Mouse (Mus musculus) neural tube, embryonic 11.5 days (tissue): ENCODE measurements at regions not wholly inside any gene's neighbourhood (a gene's known extent, or its start where the extent isn't known, plus 50 kb on each side); places are given as distances from the start of the nearest gene placed in this dataset.

Experiments used
- ATAC-seq: fragments of 200-750 bp; cut with Nextera tagmentation; 2 replicates; pipeline ENCODE4 v1.8.0; 2017; ENCODE audit warnings: moderate number of reproducible peaks, mild to moderate bottlenecking, moderate TSS enrichment, moderate library complexity; ENCODE audit not compliant: insufficient read depth, low FRiP score, low TSS enrichment
- DNase-seq: peaks from one replicate; pipeline ENCODE4 v3.0.0-alpha.2; 2015; ENCODE audit warnings: low spot score
- H3K27ac ChIP-seq: fragments of 300-500 bp; sonication (generic); 2 replicates; pipeline ENCODE4 v1.5.1; 2014; ENCODE audit warnings: low read depth, mild to moderate bottlenecking, low read length
- H3K27me3 ChIP-seq: fragments of 300-500 bp; sonication (generic); 2 replicates; pipeline ENCODE4 v1.6.1; 2014; ENCODE audit warnings: mild to moderate bottlenecking, low read length, mixed read lengths; ENCODE audit not compliant: control insufficient read depth, insufficient read depth
- H3K36me3 ChIP-seq: fragments of 300-500 bp; sonication (generic); 2 replicates; pipeline ENCODE4 v1.6.1; 2014; ENCODE audit warnings: mild to moderate bottlenecking, low read length, moderate library complexity, mixed read lengths; ENCODE audit not compliant: control insufficient read depth, insufficient read depth
- H3K4me1 ChIP-seq: fragments of 300-500 bp; sonication (generic); 2 replicates; pipeline ENCODE4 v1.6.1; 2014; ENCODE audit warnings: low read length, mixed read lengths; ENCODE audit not compliant: control insufficient read depth, insufficient read depth
- H3K4me2 ChIP-seq: fragments of 300-500 bp; sonication (generic); 2 replicates; pipeline ENCODE4 v1.6.1; 2014; ENCODE audit warnings: low read depth, mild to moderate bottlenecking, moderate library complexity
- H3K4me3 ChIP-seq: fragments of 300-500 bp; sonication (generic); 2 replicates; pipeline ENCODE4 v1.5.1; 2014; ENCODE audit warnings: low read depth, low read length
- H3K9ac ChIP-seq: fragments of 300-500 bp; sonication (generic); 2 replicates; pipeline ENCODE4 v1.6.1; 2014; ENCODE audit warnings: mild to moderate bottlenecking, low read length
- H3K9me3 ChIP-seq: fragments of 300-500 bp; sonication (generic); 2 replicates; pipeline ENCODE4 v1.6.1; 2016; ENCODE audit warnings: low read length; ENCODE audit not compliant: control insufficient read depth
- WGBS: fragments of 180-500 bp; shearing (Covaris S2); extraction: QIAGEN DNeasy Blood & Tissue Kit; methylation state at CpG from one replicate; pipeline ENCODE4 v1.1.7; 2014; 5-methylcytosine and 5-hydroxymethylcytosine counted together

DNA sequence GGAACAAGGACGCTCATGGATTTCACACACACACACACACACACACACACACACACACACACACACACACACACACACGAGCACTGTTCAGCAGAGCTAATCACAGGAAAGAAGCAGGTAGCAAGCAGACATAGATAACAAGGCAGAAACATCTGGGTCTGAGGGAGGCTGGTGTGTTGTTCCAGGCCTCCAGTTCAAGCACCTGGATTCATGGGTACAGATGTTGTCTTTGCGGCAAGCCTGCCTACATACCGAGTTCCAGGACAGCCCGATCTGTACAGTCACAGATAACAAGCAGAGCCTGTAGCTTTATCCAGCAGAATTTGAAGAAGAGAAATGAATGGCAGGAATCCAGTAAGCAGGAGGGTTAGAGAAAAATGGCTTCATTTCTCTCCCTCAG, 55.0 kb upstream of the Adgrl2 start:
- 90% methylated on average over 5 of the region's 5 CpGs for WGBS
- H3K4me3 ChIP-seq: no peak overlapping the region
- no peak for ATAC-seq
- DNase-seq: no peak
- no peak overlapping the region for H3K4me2 ChIP-seq
- peaks cover 8% of the 10 kb centered on the region; the same call in 1 of the 2 replicates for H3K4me1 ChIP-seq
- no peak overlapping the region for H3K9ac ChIP-seq
- no peaks in the 10 kb centered on the region for H3K36me3 ChIP-seq
- H3K27me3 ChIP-seq: no peaks in the 10 kb centered on the region
- no peaks in the 10 kb centered on the region for H3K9me3 ChIP-seq
- no peak overlapping the region for H3K27ac ChIP-seq

DNA sequence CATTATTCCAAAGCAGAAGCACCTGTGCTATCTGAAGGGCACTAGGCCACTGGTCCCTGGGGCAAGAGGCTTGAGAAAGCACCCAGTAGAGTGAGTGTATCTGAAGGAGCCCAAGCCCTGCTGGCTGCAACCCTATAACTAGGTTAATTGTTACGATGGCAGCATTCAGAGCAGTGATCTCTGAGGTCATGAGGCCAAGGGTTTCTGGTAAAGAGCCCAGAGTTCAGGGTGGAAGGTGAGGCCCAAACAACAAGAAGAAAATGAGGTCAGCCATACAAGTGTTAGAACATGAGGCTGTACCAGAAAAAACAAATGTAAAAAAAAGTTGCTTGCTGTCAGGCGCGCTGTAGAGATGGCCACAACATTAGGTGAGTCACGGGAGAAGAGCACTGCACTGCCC, 53.5 kb upstream of the Adgrl2 start:
- WGBS: 74% methylated on average over 4 of the region's 4 CpGs
- no peak overlapping the region for H3K27ac ChIP-seq
- no peaks in the 10 kb centered on the region for H3K9me3 ChIP-seq
- peaks cover 8% of the 10 kb centered on the region; the same call in 1 of the 2 replicates for H3K4me1 ChIP-seq
- H3K27me3 ChIP-seq: no peaks in the 10 kb centered on the region
- no peak for DNase-seq
- no peaks in the 10 kb centered on the region for H3K36me3 ChIP-seq
- no peak overlapping the region for H3K4me3 ChIP-seq
- H3K9ac ChIP-seq: no peak overlapping the region
- H3K4me2 ChIP-seq: no peak overlapping the region
- no peak for ATAC-seq

DNA sequence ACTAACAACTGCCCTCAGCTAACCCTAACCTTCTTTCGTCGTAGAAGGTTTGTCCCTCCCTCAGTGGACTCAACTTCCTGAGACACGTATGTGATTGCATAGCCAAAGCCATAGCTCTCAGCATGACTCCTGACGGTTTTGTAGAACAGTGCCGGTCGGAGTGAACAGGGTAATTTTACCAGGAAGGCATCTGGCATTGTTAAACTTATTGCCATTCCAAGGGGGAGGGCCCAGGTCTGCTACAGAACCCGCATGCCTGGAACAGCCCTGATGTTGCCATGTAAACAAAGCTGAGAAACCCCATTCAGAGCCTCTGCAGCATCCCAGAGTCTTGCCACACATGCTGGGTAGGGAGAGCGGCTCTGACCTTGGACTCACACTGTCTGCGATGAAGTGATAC, 52.2 kb upstream of the Adgrl2 start:
- H3K36me3 ChIP-seq: no peaks in the 10 kb centered on the region
- H3K4me2 ChIP-seq: no peak overlapping the region
- no peak overlapping the region for H3K27ac ChIP-seq
- no peaks in the 10 kb centered on the region for H3K27me3 ChIP-seq
- WGBS: 13% methylated on average over 9 of the region's 9 CpGs
- no peak overlapping the region for H3K4me3 ChIP-seq
- H3K9ac ChIP-seq: no peak overlapping the region
- ATAC-seq (peak; percentile 89), DNase-seq (peak; percentile 66)
- no peaks in the 10 kb centered on the region for H3K9me3 ChIP-seq
- peaks cover 8% of the 10 kb centered on the region; the same call in 1 of the 2 replicates for H3K4me1 ChIP-seq

DNA sequence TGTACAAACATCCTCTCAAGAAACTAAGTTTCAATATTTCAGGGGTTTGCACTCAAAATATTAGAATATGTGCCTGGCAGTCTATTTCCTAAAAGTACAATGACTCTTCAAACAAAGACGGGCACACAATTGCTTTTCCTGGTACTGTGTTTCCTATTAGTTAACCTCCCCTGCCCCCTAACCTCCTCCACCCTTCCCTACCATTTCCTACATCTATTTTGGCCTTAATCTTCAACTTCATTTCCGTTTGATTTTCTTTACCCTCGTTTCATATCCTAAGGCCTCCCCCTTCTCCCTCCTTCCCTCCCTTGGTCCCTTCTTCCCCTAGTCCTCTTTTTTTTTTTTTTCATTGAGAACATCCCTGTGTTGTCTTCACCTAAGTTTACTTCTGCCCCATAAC, 50.8 kb upstream of the Adgrl2 start:
- Histone ChIP-seq H3K36me3 (no peaks in the 10 kb centered on the region), H3K9me3 (no peaks in the 10 kb centered on the region), H3K27me3 (no peaks in the 10 kb centered on the region), H3K4me1 (peaks cover 8% of the 10 kb centered on the region; the same call in 1 of the 2 replicates), H3K9ac (no peak overlapping the region), H3K4me2 (no peak overlapping the region), H3K4me3 (no peak overlapping the region), H3K27ac (no peak overlapping the region)
- DNase-seq: no peak
- no peak for ATAC-seq
- 63% methylated on average over 3 of the region's 3 CpGs for WGBS
